Mouse (Mus musculus) neural tube, embryonic 13.5 days (tissue): ENCODE measurements around the gene Brk1. TPM values are rescaled to one million over a fixed set of nuclear protein-coding genes. Genes with fewer than 3 reads are reported as not detected.

Experiments used
- ATAC-seq: fragments of 200-750 bp; cut with Nextera tagmentation; 2 replicates; pipeline ENCODE4 v1.8.0; 2017; ENCODE audit warnings: low read depth, mild to moderate bottlenecking, moderate TSS enrichment, moderate library complexity
- H3K27ac ChIP-seq: fragments of 300-500 bp; sonication (generic); replicated peaks from 2 replicates; pipeline ENCODE4 v1.5.1; 2015; ENCODE audit warnings: moderate library complexity, mild to moderate bottlenecking, inconsistent platforms
- H3K27me3 ChIP-seq: fragments of 300-500 bp; sonication (generic); 2 replicates; pipeline ENCODE4 v1.6.1; 2015; ENCODE audit warnings: mild to moderate bottlenecking, inconsistent platforms
- H3K36me3 ChIP-seq: fragments of 300-500 bp; sonication (generic); 2 replicates; pipeline ENCODE4 v1.6.1; 2015; ENCODE audit warnings: mild to moderate bottlenecking, inconsistent platforms
- H3K4me1 ChIP-seq: fragments of 300-500 bp; sonication (generic); replicated peaks from 2 replicates; pipeline ENCODE4 v1.6.1; 2015; ENCODE audit warnings: inconsistent platforms
- H3K4me2 ChIP-seq: fragments of 300-500 bp; sonication (generic); 2 replicates; pipeline ENCODE4 v1.6.1; 2015; ENCODE audit warnings: inconsistent platforms, mild to moderate bottlenecking, moderate library complexity
- H3K4me3 ChIP-seq: fragments of 300-500 bp; sonication (generic); 2 replicates; pipeline ENCODE4 v1.5.1; 2015; ENCODE audit warnings: mild to moderate bottlenecking, inconsistent platforms
- H3K9ac ChIP-seq: fragments of 300-500 bp; sonication (generic); 2 replicates; pipeline ENCODE4 v1.6.1; 2015; ENCODE audit warnings: moderate library complexity, mild to moderate bottlenecking, inconsistent platforms
- H3K9me3 ChIP-seq: fragments of 300-500 bp; sonication (generic); 2 replicates; pipeline ENCODE4 v1.6.1; 2016; ENCODE audit warnings: inconsistent platforms
- WGBS: fragments of 180-500 bp; shearing (Covaris S2); methylation state at CpG from one replicate; pipeline ENCODE4 v1.1.7; 2015; 5-methylcytosine and 5-hydroxymethylcytosine counted together
- polyA plus RNA-seq: library from polyadenylated mRNA; unstranded; fragments of >200 nt; fragmentation: Nextera tagmentation; extraction: Ambion mirVana; gene quantifications from 2 replicates; pipeline ENCODE4 v1.2.1, GENCODE M21; 2015

Brk1 gene
- polyA plus RNA-seq, 1 experiment from 2014 or later: 241 TPM

GRCm38 (mm10) chr6:113630322-113630721 is 25.8 kb downstream of the Brk1 start:
- no peak for ATAC-seq
- 82% methylated on average over 5 of the region's 5 CpGs for WGBS
- peaks cover 11% of the 10 kb centered on the region for H3K4me1 ChIP-seq
- H3K4me3 ChIP-seq: no peak overlapping the region
- H3K36me3 ChIP-seq: peaks cover 67% of the 10 kb centered on the region
- no peaks in the 10 kb centered on the region for H3K27me3 ChIP-seq
- no peaks in the 10 kb centered on the region for H3K9me3 ChIP-seq
- H3K4me2 ChIP-seq: no peak overlapping the region
- H3K27ac ChIP-seq: no peak overlapping the region
- H3K9ac ChIP-seq: no peak overlapping the region

GRCm38 (mm10) chr6:113632863-113633262 is 28.3 kb downstream of the Brk1 start:
- Histone ChIP-seq H3K27ac (no peak overlapping the region), H3K4me1 (no peaks in the 10 kb centered on the region), H3K4me3 (no peak overlapping the region), H3K9me3 (no peaks in the 10 kb centered on the region), H3K4me2 (no peak overlapping the region), H3K27me3 (no peaks in the 10 kb centered on the region), H3K36me3 (peaks cover 59% of the 10 kb centered on the region), H3K9ac (no peak overlapping the region)
- WGBS: 96% methylated on average over 4 of the region's 4 CpGs
- no peak for ATAC-seq

DNA sequence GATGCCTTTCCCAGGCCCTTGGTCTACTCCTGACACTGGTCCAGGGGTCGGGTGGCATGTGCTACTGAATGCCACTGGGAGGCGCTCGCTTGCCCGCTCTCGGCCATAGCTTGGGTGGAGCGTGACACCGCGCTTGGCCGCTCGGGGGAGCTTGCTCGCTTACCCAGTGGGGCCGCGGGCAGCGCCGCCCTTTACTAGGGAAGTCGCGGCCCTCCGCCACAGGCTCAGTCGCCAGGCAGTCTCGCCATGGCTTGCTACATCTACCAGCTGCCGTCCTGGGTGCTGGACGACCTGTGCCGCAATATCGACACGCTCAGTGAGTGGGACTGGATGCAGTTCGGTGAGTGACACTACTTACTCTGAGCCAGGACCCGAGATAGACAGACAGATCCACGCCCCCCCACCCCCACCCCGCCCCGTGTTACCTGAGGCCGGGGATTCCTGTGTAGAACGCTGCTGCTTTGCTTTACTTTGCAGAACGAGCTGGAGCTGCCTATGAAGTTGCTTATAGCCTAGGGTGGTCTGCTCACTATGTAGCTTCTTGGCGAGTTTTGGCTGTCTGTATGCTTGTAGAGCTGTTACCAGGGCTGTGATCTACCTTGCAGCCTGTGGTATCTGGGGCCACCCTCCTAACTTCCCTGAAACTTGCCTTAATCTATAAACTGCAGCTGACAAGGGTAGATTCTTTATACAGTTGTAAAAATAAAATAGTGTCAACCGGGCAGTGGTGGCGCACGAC is 33.9 kb downstream of the Brk1 start, which contains the start of gene Irak2:
Gene Irak2, plus strand, starts transcription at position 166 of the 739 bp plus-strand sequence.
- Histone ChIP-seq H3K4me2 (peak within 1 kb of the TSS; percentile 72), H3K27me3 (no peaks in the 10 kb centered on the region), H3K4me1 (0 out of 2 replicates have a peak, but pooled peaks cover 6% of the 10 kb centered on the region), H3K9ac (peak within 1 kb of the TSS; percentile 72), H3K27ac (no peak within 1 kb of the TSS), H3K36me3 (peaks cover 6% of the 10 kb centered on the region), H3K9me3 (no peaks in the 10 kb centered on the region), H3K4me3 (peak within 1 kb of the TSS; percentile 49)
- 9% methylated on average over 36 of the region's 37 CpGs for WGBS
- peak; percentile 91 for ATAC-seq

GRCm38 (mm10) chr6:113639201-113639600 is 34.6 kb downstream of the Brk1 start:
- H3K27ac ChIP-seq: no peak overlapping the region

DNA sequence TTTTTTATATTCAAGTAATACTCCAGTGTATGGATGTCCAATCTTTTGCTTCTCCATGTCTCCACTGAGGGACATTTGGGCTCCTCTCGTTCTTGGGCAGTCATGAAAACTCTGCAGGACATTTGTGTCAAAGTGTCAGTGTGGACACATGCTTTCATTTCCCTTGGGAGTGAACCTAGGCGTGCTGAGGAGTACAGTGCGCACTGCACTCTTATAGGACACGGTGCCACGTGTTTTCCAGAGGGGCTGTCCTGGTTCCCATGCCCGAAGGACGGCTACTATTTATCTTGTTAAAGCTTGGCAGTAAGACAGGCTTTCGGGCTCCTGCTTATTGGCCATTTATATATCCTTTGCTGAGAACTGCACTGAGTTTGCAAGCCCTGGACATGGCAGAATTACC is 38.0 kb downstream of the Brk1 start:
- Histone ChIP-seq H3K4me1 (0 out of 2 replicates have a peak, but pooled peaks cover 6% of the 10 kb centered on the region), H3K9me3 (no peaks in the 10 kb centered on the region), H3K27ac (no peak overlapping the region), H3K27me3 (no peaks in the 10 kb centered on the region), H3K9ac (no peak overlapping the region), H3K36me3 (no peaks in the 10 kb centered on the region), H3K4me3 (no peak overlapping the region), H3K4me2 (no peak overlapping the region)
- WGBS: 89% methylated on average over 8 of the region's 8 CpGs
- ATAC-seq: no peak

More at GRCm38 (mm10) chr6:113639201-113639600, 34.6 kb downstream of the Brk1 start:
- Histone ChIP-seq H3K27me3 (no peaks in the 10 kb centered on the region), H3K36me3 (peaks cover 1% of the 10 kb centered on the region), H3K4me1 (0 out of 2 replicates have a peak, but pooled peaks cover 6% of the 10 kb centered on the region), H3K4me2 (no peak overlapping the region), H3K9ac (no peak overlapping the region), H3K4me3 (no peak overlapping the region), H3K9me3 (no peaks in the 10 kb centered on the region)
- no peak for ATAC-seq
- WGBS: 84% methylated on average over 4 of the region's 4 CpGs

- H3K9ac ChIP-seq: no peak overlapping the region
- 86% methylated on average over 4 of the region's 4 CpGs for WGBS
- H3K4me1 ChIP-seq: 0 out of 2 replicates have a peak, but pooled peaks cover 6% of the 10 kb centered on the region
- H3K27ac ChIP-seq: no peak overlapping the region
- H3K4me3 ChIP-seq: no peak overlapping the region
- ATAC-seq: no peak
- no peak overlapping the region for H3K4me2 ChIP-seq
- no peaks in the 10 kb centered on the region for H3K27me3 ChIP-seq
- H3K36me3 ChIP-seq: no peaks in the 10 kb centered on the region
- H3K9me3 ChIP-seq: no peaks in the 10 kb centered on the region
Measured at GRCm38 (mm10) chr6:113643021-113643420, 38.4 kb downstream of the Brk1 start.

DNA sequence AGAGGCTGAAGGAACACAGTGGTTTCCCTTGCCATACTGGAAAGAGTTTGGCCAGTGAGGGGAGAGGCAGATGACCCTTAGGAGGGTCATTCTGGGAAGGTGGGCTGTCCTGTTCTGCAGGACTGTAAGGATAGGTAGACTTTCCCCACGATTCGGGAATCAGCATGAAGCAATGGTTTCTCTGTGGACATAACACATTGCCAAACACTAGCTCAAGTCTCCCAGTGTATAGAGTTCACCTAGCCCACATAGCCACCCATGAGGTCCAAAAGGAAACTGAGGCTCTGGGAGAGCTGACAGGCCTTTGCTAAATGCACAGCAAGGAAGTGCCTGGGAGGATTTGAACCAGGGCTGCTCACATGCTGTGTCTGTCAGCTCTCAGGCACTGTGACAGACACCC is 39.4 kb downstream of the Brk1 start:
- Histone ChIP-seq H3K36me3 (no peaks in the 10 kb centered on the region), H3K4me2 (no peak overlapping the region), H3K9ac (no peak overlapping the region), H3K27ac (no peak overlapping the region), H3K9me3 (no peaks in the 10 kb centered on the region), H3K27me3 (no peaks in the 10 kb centered on the region), H3K4me3 (no peak overlapping the region), H3K4me1 (no peaks in the 10 kb centered on the region)
- WGBS: 86% methylated on average over 2 of the region's 2 CpGs
- ATAC-seq: no peak

DNA sequence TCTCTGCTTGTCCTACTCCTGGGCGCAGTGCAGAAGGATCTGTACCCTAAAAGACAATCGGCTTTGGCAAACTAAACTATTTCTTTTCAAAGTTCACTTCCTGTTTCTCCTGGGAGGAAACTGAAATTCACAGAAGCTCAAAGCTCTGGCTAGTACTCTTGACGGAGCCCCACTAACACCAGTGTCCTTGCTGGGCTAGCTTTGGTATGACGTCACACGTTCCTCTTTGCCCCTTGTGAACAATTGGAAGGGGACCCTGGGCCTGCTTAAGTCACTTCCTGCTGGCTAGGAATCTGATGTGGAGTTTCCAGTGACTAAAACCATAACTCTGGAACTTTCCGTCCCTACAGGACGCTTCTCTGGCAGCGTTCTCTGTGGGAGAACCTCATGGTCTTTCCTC is 40.2 kb downstream of the Brk1 start:
- no peak overlapping the region for H3K9ac ChIP-seq
- H3K9me3 ChIP-seq: no peaks in the 10 kb centered on the region
- no peak for ATAC-seq
- no peaks in the 10 kb centered on the region for H3K4me1 ChIP-seq
- H3K4me2 ChIP-seq: no peak overlapping the region
- WGBS: 83% methylated on average over 8 of the region's 8 CpGs
- H3K36me3 ChIP-seq: no peaks in the 10 kb centered on the region
- no peak overlapping the region for H3K4me3 ChIP-seq
- H3K27me3 ChIP-seq: no peaks in the 10 kb centered on the region
- H3K27ac ChIP-seq: 0 out of 2 replicates have a peak overlapping the region, but pooled peaks have one; percentile 3

- no peaks in the 10 kb centered on the region for H3K4me1 ChIP-seq
- no peak overlapping the region for H3K27ac ChIP-seq
- H3K9me3 ChIP-seq: no peaks in the 10 kb centered on the region
- no peaks in the 10 kb centered on the region for H3K36me3 ChIP-seq
- 82% methylated on average over 7 of the region's 7 CpGs for WGBS
- H3K4me3 ChIP-seq: no peak overlapping the region
- H3K27me3 ChIP-seq: no peaks in the 10 kb centered on the region
- H3K4me2 ChIP-seq: no peak overlapping the region
- ATAC-seq: no peak
- H3K9ac ChIP-seq: no peak overlapping the region
Measured at GRCm38 (mm10) chr6:113649346-113650196, 45.0 kb downstream of the Brk1 start.

DNA sequence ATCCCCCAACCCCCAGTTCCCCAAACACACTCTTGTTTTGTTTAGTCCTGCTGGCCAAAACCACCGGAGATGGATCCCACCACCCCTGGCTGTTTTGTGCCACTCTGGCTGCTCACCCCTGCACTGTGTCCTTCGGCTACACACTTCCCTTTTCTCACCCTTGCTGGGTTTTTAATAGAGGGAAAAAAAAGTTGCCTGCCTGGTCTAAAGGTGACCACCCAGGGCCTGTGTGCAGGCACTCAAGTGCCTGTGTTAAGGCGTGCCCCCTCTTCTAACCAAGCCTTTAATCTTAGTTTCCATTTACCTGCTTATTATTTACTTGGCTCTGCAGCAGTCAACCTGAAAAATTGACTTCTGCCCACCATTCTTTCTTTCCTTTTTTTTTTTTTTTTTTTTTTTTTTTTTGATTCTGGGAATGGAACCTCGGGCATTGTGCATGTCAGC is 45.6 kb downstream of the Brk1 start:
- H3K27ac ChIP-seq: no peak overlapping the region
- no peak overlapping the region for H3K9ac ChIP-seq
- ATAC-seq: no peak
- H3K36me3 ChIP-seq: no peaks in the 10 kb centered on the region
- H3K27me3 ChIP-seq: no peaks in the 10 kb centered on the region
- WGBS: 81% methylated on average over 4 of the region's 4 CpGs
- no peaks in the 10 kb centered on the region for H3K9me3 ChIP-seq
- H3K4me1 ChIP-seq: no peaks in the 10 kb centered on the region
- no peak overlapping the region for H3K4me3 ChIP-seq
- no peak overlapping the region for H3K4me2 ChIP-seq

- no peaks in the 10 kb centered on the region for H3K27me3 ChIP-seq
- WGBS: 71% methylated on average over 3 of the region's 3 CpGs
Measured at GRCm38 (mm10) chr6:113651626-113652025, 47.1 kb downstream of the Brk1 start.

DNA sequence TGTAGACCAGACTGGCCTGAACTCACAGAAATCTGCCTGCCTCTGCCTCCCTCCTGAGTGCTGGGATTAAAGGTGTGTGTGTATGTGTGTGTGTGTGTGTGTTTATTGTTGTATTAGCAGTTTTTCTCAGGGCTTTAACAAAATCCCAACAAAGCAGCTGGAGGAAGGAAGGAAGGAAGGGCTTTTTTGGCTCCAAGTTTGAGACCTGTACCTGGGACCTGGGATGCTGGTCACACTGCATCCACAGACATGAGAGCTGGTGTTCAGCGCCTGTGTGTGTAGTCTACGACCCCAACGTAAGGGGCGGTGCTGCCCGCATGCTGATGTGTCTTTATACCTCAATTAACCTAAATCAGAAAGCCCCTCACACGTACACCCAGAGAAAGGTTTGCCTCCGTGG is 49.0 kb downstream of the Brk1 start:
- no peaks in the 10 kb centered on the region for H3K4me1 ChIP-seq
- no peaks in the 10 kb centered on the region for H3K27me3 ChIP-seq
- no peak overlapping the region for H3K4me3 ChIP-seq
- no peak overlapping the region for H3K27ac ChIP-seq
- no peak overlapping the region for H3K4me2 ChIP-seq
- H3K36me3 ChIP-seq: no peaks in the 10 kb centered on the region
- WGBS: 92% methylated on average over 7 of the region's 7 CpGs
- H3K9me3 ChIP-seq: no peaks in the 10 kb centered on the region
- ATAC-seq: no peak
- H3K9ac ChIP-seq: no peak overlapping the region

More at GRCm38 (mm10) chr6:113651626-113652025, 47.1 kb downstream of the Brk1 start:
- no peaks in the 10 kb centered on the region for H3K9me3 ChIP-seq
- H3K4me2 ChIP-seq: no peak overlapping the region
- no peaks in the 10 kb centered on the region for H3K4me1 ChIP-seq
- ATAC-seq: no peak
- H3K4me3 ChIP-seq: no peak overlapping the region
- H3K27ac ChIP-seq: no peak overlapping the region
- no peak overlapping the region for H3K9ac ChIP-seq
- no peaks in the 10 kb centered on the region for H3K36me3 ChIP-seq
